Mouse (Mus musculus) urinary bladder, postnatal 36 days (tissue): ENCODE measurements around the gene Pnmal1.
A peak's percentile ranks its signal among the peaks of the same experiment; 100 is the strongest.

Experiments
- DNase-seq, 2 experiments: peaks; one replicate each; pipeline ENCODE4 v3.0.0; 2022; ENCODE audit warnings: low spot score in 2 of 2, mixed read lengths in 1 of 2

The Pnmal1 gene

GRCm38 (mm10) chr7:16924037-16924834 is 35.2 kb upstream of the Pnmal1 start, which contains the start of gene Calm3:
Gene Calm3 (minus strand): TSS chr7:16924114.
- peak; percentile 99 for DNase-seq

- no peak for DNase-seq
These were observed 31.1 kb upstream of the Pnmal1 start for GRCm38 (mm10) chr7:16928341-16928740.

GRCm38 (mm10) chr7:16930850-16931249 is 28.6 kb upstream of the Pnmal1 start:
- DNase-seq: peak in 1 of 2 experiments; percentile 57

- DNase-seq: peak; percentile 75 to 77
These were observed 27.4 kb upstream of the Pnmal1 start for GRCm38 (mm10) chr7:16931968-16932627.

GRCm38 (mm10) chr7:16932704-16933577 is 26.5 kb upstream of the Pnmal1 start:
- no peak for DNase-seq

- no peak for DNase-seq
These were observed 22.2 kb upstream of the Pnmal1 start for GRCm38 (mm10) chr7:16937312-16937711.

- DNase-seq: no peak
These were observed 21.2 kb upstream of the Pnmal1 start for GRCm38 (mm10) chr7:16938117-16938791.

- DNase-seq: no peak
These were observed 19.2 kb upstream of the Pnmal1 start for GRCm38 (mm10) chr7:16940292-16940691.

GRCm38 (mm10) chr7:16942861-16943260 is 16.6 kb upstream of the Pnmal1 start:
- no peak for DNase-seq

- DNase-seq: peak in 1 of 2 experiments; percentile 54
These were observed 15.2 kb upstream of the Pnmal1 start, which contains the start of gene Pnmal2 for GRCm38 (mm10) chr7:16944061-16944807. Gene Pnmal2 (plus strand): TSS chr7:16944682.

- no peak for DNase-seq
These were observed 14.6 kb upstream of the Pnmal1 start for GRCm38 (mm10) chr7:16944808-16945315.

- DNase-seq: no peak
These were observed 14.1 kb upstream of the Pnmal1 start for GRCm38 (mm10) chr7:16945419-16945818.

GRCm38 (mm10) chr7:16946441-16947348 is 12.8 kb upstream of the Pnmal1 start:
- DNase-seq: no peak

- no peak for DNase-seq
These were observed 12.1 kb upstream of the Pnmal1 start for GRCm38 (mm10) chr7:16947349-16947895.

GRCm38 (mm10) chr7:16947959-16948361 is 11.5 kb upstream of the Pnmal1 start:
- no peak for DNase-seq

GRCm38 (mm10) chr7:16948923-16949458 is 10.5 kb upstream of the Pnmal1 start:
- no peak for DNase-seq

- DNase-seq: peak; percentile 62 to 69
These were observed 9.3 kb upstream of the Pnmal1 start for GRCm38 (mm10) chr7:16949908-16950841.
